Mouse (Mus musculus) erythroid progenitor cell, adult 5-6 weeks (primary cell): Measurements from ENCODE around the gene Card11. TPM values are rescaled to one million over a fixed set of nuclear protein-coding genes. Genes with fewer than 3 reads are reported as not detected.

ENCODE experiments used
- ATAC-seq: replicated peaks from 2 replicates; pipeline ENCODE4 v1.8.0; 2016; ENCODE audit warnings: moderate number of reproducible peaks, mild to moderate bottlenecking, moderate TSS enrichment, inconsistent platforms; ENCODE audit not compliant: poor library complexity, low FRiP score, severe bottlenecking
- total RNA-seq, 2 experiments: library from RNA; stranded (forward) in 1 of 2; stranded (reverse) in 1 of 2; fragments of 150-400 nt in 1 of 2; fragments of 186-747, 209-891 nt in 1 of 2; gene quantifications; 2 replicates each; pipeline versions ENCODE4 v1.2.3 to v1.2.4; 2015 to 2017; ENCODE audit warnings: low replicate concordance in 2 of 2

Gene Card11
- 1.7 and 1.8 TPM in 2 replicates for total RNA-seq (2015; ENCODE audit: low replicate concordance)
- 1.3 and 2.3 TPM in 2 replicates for total RNA-seq (2017; ENCODE audit: low replicate concordance)

DNA sequence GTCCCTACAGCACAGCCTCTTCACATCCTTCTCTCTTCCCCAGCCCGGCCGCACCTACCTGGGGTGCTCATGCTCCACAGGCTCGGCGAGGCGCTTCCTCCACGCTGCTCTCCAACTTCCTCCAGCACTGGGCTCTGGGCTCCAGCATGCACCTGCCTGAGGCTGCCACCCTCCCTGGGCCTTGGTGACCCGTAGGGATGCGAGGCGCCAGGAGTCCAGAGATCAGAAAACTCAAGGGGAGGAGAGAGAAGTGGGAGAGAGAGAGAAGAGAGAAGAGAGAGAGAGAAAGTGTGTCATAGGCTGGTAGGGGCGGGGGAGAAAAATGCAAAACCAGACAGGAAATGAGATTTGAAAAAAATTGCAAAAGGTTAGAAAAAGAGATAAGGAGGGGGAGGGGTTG, at the start of gene Card11:
Gene Card11, minus strand, starts transcription at position 234 of the 400 bp plus-strand sequence.
- ATAC-seq = no peak

GRCm38 (mm10) chr5:141047651-141048218, 47.4 kb upstream of the Card11 start:
- no peak for ATAC-seq

DNA sequence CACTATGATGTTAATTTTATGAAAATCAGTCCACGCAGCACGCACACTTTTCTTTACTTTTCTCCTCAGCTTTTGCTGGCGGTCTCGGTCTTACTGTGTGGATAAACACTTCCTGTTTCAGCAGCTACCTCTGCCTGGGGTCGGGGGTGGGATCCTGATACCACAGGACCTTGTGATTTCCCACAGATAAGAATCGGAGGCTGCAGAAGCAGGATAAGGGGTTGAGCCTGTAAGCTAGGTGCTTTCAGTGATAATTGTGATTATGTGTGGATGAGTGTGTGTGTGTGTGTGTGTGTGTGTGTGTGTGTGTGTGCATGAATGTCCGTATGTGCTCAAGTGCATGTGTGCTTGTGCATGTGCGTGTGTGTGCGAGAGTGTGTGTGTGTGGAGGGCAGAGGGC, 44.6 kb upstream of the Card11 start:
- no peak for ATAC-seq

DNA sequence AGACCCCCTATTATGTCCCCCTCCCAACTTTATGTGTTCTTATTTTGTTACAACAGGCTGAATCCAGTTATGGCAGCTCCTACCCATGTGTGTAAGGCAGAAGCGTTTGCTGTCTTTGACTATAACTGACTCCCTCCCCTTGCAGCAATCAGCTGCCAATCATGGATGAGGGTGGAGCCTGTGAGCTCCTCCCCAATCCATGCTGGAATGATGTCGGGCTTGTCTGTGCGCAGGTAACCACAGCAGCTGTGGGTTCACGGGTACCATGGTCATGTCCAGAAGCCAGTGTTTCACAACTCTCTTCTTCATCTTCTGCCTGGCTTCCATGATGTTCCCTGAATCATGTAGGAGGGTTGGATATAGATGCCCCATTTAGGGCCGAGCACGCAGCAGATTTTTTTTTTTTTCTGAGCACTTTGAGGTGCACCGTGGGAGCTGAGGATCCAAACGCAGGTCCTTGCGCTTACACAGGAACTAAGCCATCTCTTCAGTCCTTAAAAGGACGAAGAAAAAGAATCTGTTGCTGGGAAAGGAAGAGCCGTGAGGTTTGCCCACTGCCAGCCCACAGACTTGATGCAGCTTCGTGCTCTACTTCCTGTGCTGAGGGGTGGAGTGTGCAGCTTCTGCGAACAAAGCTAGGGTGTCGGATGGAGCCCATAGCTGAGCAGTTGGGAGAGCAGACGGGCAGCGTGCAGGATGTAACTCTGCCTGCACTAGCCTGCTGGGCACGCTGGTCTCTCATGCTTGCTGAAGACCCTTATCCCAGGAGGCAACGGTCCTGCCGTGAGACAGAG, 43.5 kb upstream of the Card11 start:
- no peak for ATAC-seq

DNA sequence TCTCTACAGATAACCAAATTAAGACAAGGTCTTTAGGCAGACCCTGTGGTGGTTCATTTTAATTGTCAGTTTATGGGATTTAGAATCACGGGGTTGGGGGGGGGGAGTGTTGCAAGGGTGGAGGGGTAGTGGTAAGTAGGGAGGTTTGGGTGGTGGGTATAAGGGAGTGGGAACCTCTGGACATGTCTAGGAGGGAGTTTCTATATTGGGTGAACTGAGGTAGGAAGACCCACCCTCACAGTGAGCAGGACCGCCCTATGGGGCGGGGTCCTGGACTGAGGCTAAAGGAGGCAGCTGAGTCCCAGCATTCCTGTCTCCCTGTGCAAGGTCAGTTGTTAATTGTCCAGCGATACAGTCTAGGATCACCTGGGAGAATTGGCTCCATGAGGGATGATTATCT, 42.0 kb upstream of the Card11 start:
- ATAC-seq = no peak

GRCm38 (mm10) chr5:141040846-141041245, 40.5 kb upstream of the Card11 start:
- ATAC-seq = no peak

- ATAC-seq = no peak
Observed at GRCm38 (mm10) chr5:141038342-141038741, 38.0 kb upstream of the Card11 start.

- ATAC-seq = no peak
Observed at GRCm38 (mm10) chr5:141035346-141035745, 35.0 kb upstream of the Card11 start.

DNA sequence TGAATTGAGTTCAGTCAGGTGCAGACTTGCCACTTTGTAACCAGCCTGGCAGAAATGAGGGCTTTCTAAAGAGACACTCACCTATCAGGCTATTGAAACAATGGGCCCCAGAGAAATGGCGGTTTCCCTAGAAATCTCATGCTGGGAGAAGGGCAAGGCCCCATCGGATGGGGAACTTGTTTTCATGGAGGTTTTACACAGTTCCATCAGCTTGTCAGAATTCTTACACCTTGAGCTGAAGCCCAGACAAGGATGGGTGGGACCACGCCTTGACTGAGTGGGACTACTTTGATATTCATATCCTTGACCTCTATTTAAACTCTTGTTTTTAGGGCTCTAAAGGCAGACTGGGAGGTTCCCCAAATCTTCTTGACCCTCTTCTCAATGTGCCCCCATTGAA, 33.9 kb upstream of the Card11 start:
- ATAC-seq = no peak

DNA sequence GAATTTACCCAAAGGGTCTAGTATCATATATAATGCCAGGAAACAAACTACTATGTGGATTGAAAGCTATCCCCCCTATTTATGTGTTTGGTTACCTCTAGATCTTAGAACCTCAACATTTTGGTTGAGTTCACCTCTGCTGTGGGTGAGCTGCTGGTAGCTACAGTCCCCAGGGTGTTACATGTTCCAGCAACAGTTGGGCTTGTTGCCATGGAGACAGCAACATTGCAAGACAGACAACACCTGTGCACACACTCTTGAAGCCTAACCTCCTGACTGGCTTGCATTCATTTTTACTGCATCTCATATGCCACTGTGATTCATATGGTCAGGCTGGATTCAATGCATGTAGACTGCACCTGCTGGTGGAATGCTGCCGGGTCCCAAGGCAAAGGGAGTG, 32.6 kb upstream of the Card11 start:
- ATAC-seq = no peak

GRCm38 (mm10) chr5:141029364-141029763, 29.0 kb upstream of the Card11 start:
- no peak for ATAC-seq

GRCm38 (mm10) chr5:141025635-141026034, 25.3 kb upstream of the Card11 start:
- ATAC-seq = no peak

- ATAC-seq = no peak
Observed at GRCm38 (mm10) chr5:141024435-141024834, 24.1 kb upstream of the Card11 start.

- no peak for ATAC-seq
Observed at GRCm38 (mm10) chr5:141017927-141018700, 17.7 kb upstream of the Card11 start.

DNA sequence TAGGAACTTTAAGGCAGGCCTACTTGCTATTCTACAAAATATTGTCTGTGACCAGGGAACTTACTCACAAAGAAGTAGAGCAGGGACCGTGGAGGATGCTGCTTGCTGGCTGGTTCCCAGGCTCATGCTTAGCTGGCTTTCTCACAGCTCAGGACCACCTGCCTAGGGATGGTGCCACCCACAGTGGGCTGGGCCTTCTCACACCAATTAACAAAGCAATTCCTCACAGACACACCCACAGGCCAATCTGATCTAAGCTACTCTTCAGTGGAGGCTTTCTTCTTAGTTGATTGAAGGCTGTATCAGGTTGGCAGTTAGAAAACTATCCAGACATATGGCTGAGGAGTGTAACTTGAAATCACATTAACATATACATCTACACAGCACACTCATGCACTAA, 15.7 kb upstream of the Card11 start:
- ATAC-seq = no peak

DNA sequence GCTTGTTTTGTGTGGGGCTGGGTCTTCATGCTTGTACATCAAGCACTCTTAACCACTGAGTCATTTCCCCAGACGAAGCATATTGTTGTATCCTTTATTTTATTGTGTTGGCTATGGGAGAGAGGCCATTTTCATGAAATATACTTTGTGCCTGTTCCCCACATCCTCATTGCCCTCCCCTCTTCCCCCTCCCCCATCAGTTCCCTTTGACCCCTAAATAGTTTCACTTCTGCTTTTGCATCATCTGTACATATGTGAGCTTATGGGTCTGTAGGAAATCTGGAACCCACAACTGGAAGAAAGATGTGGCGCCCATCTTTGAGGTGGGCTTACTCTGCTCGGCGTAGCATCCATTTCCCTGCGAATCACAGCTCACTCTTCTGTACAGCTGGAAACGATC, 13.8 kb upstream of the Card11 start:
- ATAC-seq = no peak

GRCm38 (mm10) chr5:141013465-141013864, 13.1 kb upstream of the Card11 start:
- ATAC-seq = no peak

GRCm38 (mm10) chr5:141005491-141005890, 5.1 kb upstream of the Card11 start:
- ATAC-seq = no peak

DNA sequence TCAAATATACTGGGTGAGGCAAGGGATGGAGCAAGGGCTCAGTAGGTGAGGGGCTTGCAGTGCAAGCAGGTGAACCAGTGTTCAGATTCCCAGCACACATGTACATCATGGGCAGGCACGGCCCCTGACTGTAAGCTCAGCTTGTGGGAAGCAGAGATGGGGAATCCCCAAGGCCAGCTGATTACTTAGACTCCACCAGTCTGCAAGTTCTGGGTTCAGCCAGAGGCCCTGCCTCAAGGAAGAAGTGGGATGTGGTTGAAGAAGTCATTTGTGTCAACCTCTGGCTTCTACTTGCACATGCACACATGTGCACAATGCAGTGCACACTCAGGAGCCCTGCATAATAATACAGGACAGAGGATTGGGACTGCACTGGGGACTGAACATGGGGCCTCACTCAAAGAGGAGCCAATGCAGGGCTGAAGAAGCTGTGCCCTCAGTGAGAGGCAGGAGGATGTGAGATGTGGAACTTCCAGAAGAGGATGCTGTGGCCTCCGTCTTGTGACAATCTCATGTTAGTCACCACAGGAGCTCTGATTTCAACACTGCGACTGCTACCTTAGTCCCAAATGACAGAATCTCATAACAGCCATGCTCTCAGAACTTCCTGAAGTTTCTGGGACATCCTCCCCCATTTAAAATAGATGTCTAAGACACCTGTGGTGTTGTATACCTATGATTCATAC, 3.8 kb upstream of the Card11 start:
- ATAC-seq = no peak

GRCm38 (mm10) chr5:140999178-140999672, 1.2 kb downstream of the Card11 start:
- no peak for ATAC-seq
